Mouse (Mus musculus): ENCODE data around the gene Prkar1b.

DNA sequence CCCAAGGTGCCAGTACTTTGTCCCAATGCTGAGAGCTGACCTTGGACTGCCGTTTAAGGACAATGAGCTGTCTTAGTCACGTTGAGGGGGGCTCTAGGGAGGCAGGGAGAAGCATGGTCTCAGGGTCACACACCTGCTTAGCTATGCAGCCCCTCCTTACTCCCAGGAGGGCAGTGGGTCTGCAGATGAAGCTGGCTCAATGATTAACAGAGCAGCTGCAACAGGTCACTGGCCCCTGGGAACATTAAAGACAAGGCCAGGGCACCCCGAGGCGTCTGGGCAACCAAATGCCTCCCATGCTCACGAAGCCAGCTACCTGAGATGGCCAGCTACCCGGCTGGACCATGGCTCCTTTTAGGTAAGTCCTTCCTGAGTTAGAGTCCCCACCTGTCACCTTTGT, 129.2 kb downstream of the Prkar1b start:
- TF ChIP-seq CTCF (IDR thresholded peaks at IDR 0.05; ENCODE audit: low read depth) = no peak
- no peak for TF ChIP-seq EP300 (IDR thresholded peaks at IDR 0.05; ENCODE audit: low read depth)

Measured in liver, postnatal 0 days (tissue).